Mouse (Mus musculus): Measurements from ENCODE around the gene Slc5a3. TPM values are rescaled to one million over a fixed set of nuclear protein-coding genes. Genes with fewer than 3 reads are reported as not detected.

Gene Slc5a3
- polyA plus RNA-seq, 1 experiment from 2014 or later: 0.85 TPM

DNA sequence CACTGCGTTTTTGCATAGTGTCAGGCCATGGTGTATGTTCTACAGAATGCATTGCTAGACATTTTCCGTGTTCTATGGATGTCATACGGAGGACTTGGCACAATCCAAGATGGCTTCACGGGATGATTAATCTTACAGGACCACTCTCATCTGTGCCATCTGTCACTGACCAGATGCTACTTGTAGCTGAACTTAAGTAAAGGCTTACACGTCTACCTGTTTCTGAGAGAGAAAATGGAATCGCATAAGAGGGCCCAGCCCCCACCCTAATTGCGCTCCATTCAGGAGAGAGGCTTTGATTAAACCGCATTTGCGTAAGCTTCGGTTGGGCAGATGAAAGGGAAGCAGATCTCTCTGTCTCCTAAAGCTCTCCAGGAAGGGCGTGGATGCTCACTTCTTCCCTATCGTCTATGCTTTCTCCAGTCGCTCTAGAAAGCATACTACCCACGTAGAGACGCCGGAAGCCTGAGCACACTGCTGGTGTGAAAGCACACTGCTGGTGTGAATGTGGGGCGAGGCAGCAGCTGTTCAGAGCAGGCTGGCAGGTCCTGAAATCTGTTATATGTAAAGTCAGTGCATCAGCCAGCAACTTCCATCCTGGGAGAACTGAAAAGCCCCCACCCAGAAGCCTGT is 62.9 kb downstream of the Slc5a3 start:
- Histone ChIP-seq H3K27ac (replicated peaks) (no peak overlapping the region), H3K27me3 (no peaks in the 10 kb centered on the region), H3K9me3 (replicated peaks) (no peaks in the 10 kb centered on the region; the same call in 1 of the 2 replicates), H3K4me3 (replicated peaks) (no peak overlapping the region), H3K4me2 (no peak overlapping the region), H3K36me3 (replicated peaks) (no peaks in the 10 kb centered on the region), H3K9ac (no peak overlapping the region), H3K4me1 (replicated peaks) (peaks cover 6% of the 10 kb centered on the region; the same call in 1 of the 2 replicates)
- ATAC-seq (ENCODE audit: insufficient read depth): no peak
- 72% methylated on average over 17 of the region's 17 CpGs for WGBS (ENCODE audit: insufficient replicate concordance)

- Histone ChIP-seq H3K27ac (replicated peaks) (no peak overlapping the region), H3K36me3 (replicated peaks) (no peaks in the 10 kb centered on the region), H3K4me1 (replicated peaks) (no peaks in the 10 kb centered on the region), H3K4me2 (no peak overlapping the region), H3K9me3 (replicated peaks) (no peaks in the 10 kb centered on the region; the same call in 1 of the 2 replicates), H3K9ac (no peak overlapping the region), H3K27me3 (no peaks in the 10 kb centered on the region), H3K4me3 (replicated peaks) (no peak overlapping the region)
- no peak for ATAC-seq (ENCODE audit: insufficient read depth)
- 36% methylated on average over 4 of the region's 4 CpGs for WGBS (ENCODE audit: insufficient replicate concordance)
Observed at GRCm38 (mm10) chr16:92127226-92127625, 69.1 kb downstream of the Slc5a3 start.

GRCm38 (mm10) chr16:92127666-92128065 is 69.5 kb downstream of the Slc5a3 start:
- no peak overlapping the region for H3K27ac ChIP-seq (replicated peaks)
- H3K9me3 ChIP-seq (replicated peaks): no peaks in the 10 kb centered on the region; the same call in 1 of the 2 replicates
- no peaks in the 10 kb centered on the region for H3K4me1 ChIP-seq (replicated peaks)
- H3K36me3 ChIP-seq (replicated peaks): no peaks in the 10 kb centered on the region
- WGBS (ENCODE audit: insufficient replicate concordance): 63% methylated on average over 5 of the region's 5 CpGs
- H3K27me3 ChIP-seq: no peaks in the 10 kb centered on the region
- H3K4me3 ChIP-seq (replicated peaks): no peak overlapping the region
- no peak overlapping the region for H3K9ac ChIP-seq
- no peak overlapping the region for H3K4me2 ChIP-seq
- no peak for ATAC-seq (ENCODE audit: insufficient read depth)

- Histone ChIP-seq H3K4me1 (replicated peaks) (no peaks in the 10 kb centered on the region), H3K9me3 (replicated peaks) (no peaks in the 10 kb centered on the region), H3K4me3 (replicated peaks) (no peak overlapping the region), H3K27me3 (no peaks in the 10 kb centered on the region), H3K4me2 (no peak overlapping the region), H3K27ac (replicated peaks) (no peak overlapping the region), H3K36me3 (replicated peaks) (no peaks in the 10 kb centered on the region), H3K9ac (no peak overlapping the region)
- ATAC-seq (ENCODE audit: insufficient read depth): no peak
- WGBS (ENCODE audit: insufficient replicate concordance): 63% methylated on average over 8 of the region's 8 CpGs
Observed at GRCm38 (mm10) chr16:92129843-92130242, 71.7 kb downstream of the Slc5a3 start.

GRCm38 (mm10) chr16:92132511-92132910 is 74.4 kb downstream of the Slc5a3 start:
- H3K9me3 ChIP-seq (replicated peaks): no peaks in the 10 kb centered on the region
- no peak overlapping the region for H3K4me3 ChIP-seq (replicated peaks)
- WGBS (ENCODE audit: insufficient replicate concordance): 56% methylated on average over 4 of the region's 4 CpGs
- H3K4me1 ChIP-seq (replicated peaks): no peaks in the 10 kb centered on the region
- H3K9ac ChIP-seq: no peak overlapping the region
- H3K27me3 ChIP-seq: no peaks in the 10 kb centered on the region
- H3K36me3 ChIP-seq (replicated peaks): no peaks in the 10 kb centered on the region
- no peak for ATAC-seq (ENCODE audit: insufficient read depth)
- H3K27ac ChIP-seq (replicated peaks): no peak overlapping the region
- no peak overlapping the region for H3K4me2 ChIP-seq

- H3K9ac ChIP-seq: no peak overlapping the region
- ATAC-seq (ENCODE audit: insufficient read depth): no peak
- H3K27me3 ChIP-seq: no peaks in the 10 kb centered on the region
- no peaks in the 10 kb centered on the region for H3K36me3 ChIP-seq (replicated peaks)
- 72% methylated on average over 11 of the region's 11 CpGs for WGBS (ENCODE audit: insufficient replicate concordance)
- H3K4me2 ChIP-seq: no peak overlapping the region
- no peaks in the 10 kb centered on the region for H3K9me3 ChIP-seq (replicated peaks)
- no peak overlapping the region for H3K27ac ChIP-seq (replicated peaks)
- H3K4me3 ChIP-seq (replicated peaks): no peak overlapping the region
- H3K4me1 ChIP-seq (replicated peaks): no peaks in the 10 kb centered on the region
Observed at GRCm38 (mm10) chr16:92134148-92134764, 76.1 kb downstream of the Slc5a3 start.

GRCm38 (mm10) chr16:92136275-92136674 is 78.2 kb downstream of the Slc5a3 start:
- no peak for ATAC-seq (ENCODE audit: insufficient read depth)
- no peak overlapping the region for H3K4me2 ChIP-seq
- no peak overlapping the region for H3K4me3 ChIP-seq (replicated peaks)
- H3K4me1 ChIP-seq (replicated peaks): no peaks in the 10 kb centered on the region
- H3K36me3 ChIP-seq (replicated peaks): no peaks in the 10 kb centered on the region
- H3K9ac ChIP-seq: no peak overlapping the region
- H3K9me3 ChIP-seq (replicated peaks): no peaks in the 10 kb centered on the region
- 83% methylated on average over 15 of the region's 15 CpGs for WGBS (ENCODE audit: insufficient replicate concordance)
- H3K27me3 ChIP-seq: no peaks in the 10 kb centered on the region
- no peak overlapping the region for H3K27ac ChIP-seq (replicated peaks)

Other genes with a start within 250 kb of the Slc5a3 start
- 30.1 and 32.8 TPM in 2 replicates for gene Mrps6, start 52 bp upstream of the Slc5a3 start, polyA plus RNA-seq (2015; fragmentation: Nextera tagmentation; extraction: Ambion mirVana)
- gene Gm49711, start within 50 bp of the Slc5a3 start, polyA plus RNA-seq (2015; fragmentation: Nextera tagmentation; extraction: Ambion mirVana): not detected in 2 replicates
- gene Kcne2, start 234.1 kb downstream of the Slc5a3 start, polyA plus RNA-seq (2015; fragmentation: Nextera tagmentation; extraction: Ambion mirVana): not detected in 2 replicates
- gene Smim11, start 243.0 kb downstream of the Slc5a3 start, polyA plus RNA-seq (2015; fragmentation: Nextera tagmentation; extraction: Ambion mirVana): 36.4 and 42.4 TPM in 2 replicates